In genomic region chr8:93011439-93011838, GRCm38 (mm10) we compare ENCODE assay signal across 8 mouse cellular contexts. TPM values are rescaled to one million over a fixed set of nuclear protein-coding genes. Genes with fewer than 3 reads are reported as not detected.
A peak's percentile ranks its signal among the peaks of the same experiment; 100 is the strongest.
DNase-seq lines count a peak whose midpoint lies in the region; ATAC-seq and TF ChIP-seq lines count a peak whose summit lies in the region.

No protein-coding gene starts in this region.

- intact Hi-C loops in heart, postnatal 14 days (cut with DNase I), result loop anchor here (1.0 to 5.0 kb wide), 3 partner anchors 83 to 486 kb away; no protein-coding TSS in a partner anchor

- H3K9me3 ChIP-seq in E14TG2a.4 (ENCODE audit: low read length), result no peaks in the 10 kb centered on the region
- no peaks in the 10 kb centered on the region for H3K9me3 ChIP-seq in forebrain, embryonic 11.5 days (ENCODE audit: control insufficient read depth, low read length)
- no peaks in the 10 kb centered on the region for H3K9me3 ChIP-seq in lung, embryonic 15.5 days

- H3K36me3 ChIP-seq in E14TG2a.4 (ENCODE audit: insufficient read depth, low read length), result no peaks in the 10 kb centered on the region
- no peaks in the 10 kb centered on the region for H3K36me3 ChIP-seq in forebrain, embryonic 11.5 days (ENCODE audit: control insufficient read depth, insufficient read depth, low read length)
- no peaks in the 10 kb centered on the region for H3K36me3 ChIP-seq in lung, embryonic 15.5 days

- ATAC-seq in forebrain, embryonic 11.5 days (replicated peaks; ENCODE audit: low FRiP score), result peak; percentile 76; the same call in 1 of the 2 replicates
- peak; percentile 67; the same call in 1 of the 2 replicates for ATAC-seq in lung, embryonic 15.5 days (ENCODE audit: borderline replicate concordance, extremely low read depth, low FRiP score, low TSS enrichment)

- H3K9ac ChIP-seq in forebrain, embryonic 11.5 days (ENCODE audit: low read length), result no peak overlapping the region
- no peak overlapping the region for H3K9ac ChIP-seq in lung, embryonic 15.5 days

- TF ChIP-seq POLR2A in brain, embryonic 14.5 days (IDR thresholded peaks at IDR 0.05; ENCODE audit: borderline replicate concordance, extremely low read depth, insufficient read depth, insufficient read length, poor library complexity, severe bottlenecking), result no peak

- no peaks in the 10 kb centered on the region for H3K4me1 ChIP-seq in E14TG2a.4 (replicated peaks; ENCODE audit: low read depth, low read length)
- no peaks in the 10 kb centered on the region for H3K4me1 ChIP-seq in forebrain, embryonic 11.5 days (replicated peaks; ENCODE audit: control insufficient read depth, insufficient read depth, low read length)
- no peaks in the 10 kb centered on the region for H3K4me1 ChIP-seq in lung, embryonic 15.5 days

- 14% methylated on average over 9 of the region's 9 CpGs for WGBS in forebrain, embryonic 11.5 days
- WGBS in lung, embryonic 15.5 days, result 6% methylated on average over 9 of the region's 9 CpGs

- H3K4me2 ChIP-seq in forebrain, embryonic 11.5 days (ENCODE audit: low read depth, low read length, severe bottlenecking), result no peak overlapping the region
- H3K4me2 ChIP-seq in lung, embryonic 15.5 days, result no peak overlapping the region

- H3K27ac ChIP-seq in forebrain, embryonic 11.5 days (ENCODE audit: low read depth, low read length), result no peak overlapping the region
- no peak overlapping the region for H3K27ac ChIP-seq in lung, embryonic 15.5 days

- TF ChIP-seq CTCF in E14TG2a.4 (conservative IDR thresholded peaks at IDR 0.05; ENCODE audit: low read length), result 0 out of 2 replicates have a peak, but pooled peaks have one; percentile 14
- TF ChIP-seq CTCF in brain, embryonic 14.5 days (IDR thresholded peaks at IDR 0.05; ENCODE audit: borderline replicate concordance, extremely low read depth, insufficient read depth, insufficient read length), result peak; percentile 96

- H3K4me3 ChIP-seq in E14TG2a.4 (replicated peaks; ENCODE audit: low read length), result no peak overlapping the region
- H3K4me3 ChIP-seq in forebrain, embryonic 11.5 days (ENCODE audit: low read depth, low read length), result no peak overlapping the region
- H3K4me3 ChIP-seq in lung, embryonic 15.5 days, result no peak overlapping the region

- no peaks in the 10 kb centered on the region for H3K27me3 ChIP-seq in E14TG2a.4 (ENCODE audit: insufficient read depth, low read length)
- no peaks in the 10 kb centered on the region for H3K27me3 ChIP-seq in forebrain, embryonic 11.5 days (ENCODE audit: control insufficient read depth, insufficient read depth, low read length)
- no peaks in the 10 kb centered on the region for H3K27me3 ChIP-seq in lung, embryonic 15.5 days

- peak; percentile 90 for DNase-seq in brain, embryonic 14.5 days (ENCODE audit: low read depth)
- DNase-seq in forebrain, embryonic 11.5 days (ENCODE audit: low spot score), result peak; percentile 92
- DNase-seq in heart, postnatal 14 days, result peak; percentile 83 to 91
- DNase-seq in layer of hippocampus, adult 11-12 months (ENCODE audit: low spot score), result peak; percentile 85
- peak; percentile 74 for DNase-seq in ovary, postnatal 10 days (ENCODE audit: low spot score)
- DNase-seq in thymus, postnatal 36 days, result peak; percentile 46 to 60

RNA-seq across cellular contexts. Expression of gene Ces1a, which starts 36.6 kb away (rescaled TPM):
- polyA plus RNA-seq in brain, embryonic 14.5 days (2012; rRNA removed), result not detected in 2 replicates
- polyA plus RNA-seq in forebrain, embryonic 11.5 days (2014; fragmentation: Nextera tagmentation; extraction: Ambion mirVana), result not detected in 2 replicates
- total RNA-seq in heart, postnatal 14 days (2021), result not detected
- not detected in 2 replicates for polyA plus RNA-seq in lung, embryonic 15.5 days (2015; fragmentation: Nextera tagmentation; extraction: Ambion mirVana)

RNA-seq across cellular contexts. Expression of gene Slc6a2, which starts 51.6 kb away (rescaled TPM):
- polyA plus RNA-seq in brain, embryonic 14.5 days (2012; rRNA removed), result 0.82 and 2.7 TPM in 2 replicates
- not detected in 2 replicates for polyA plus RNA-seq in forebrain, embryonic 11.5 days (2014; fragmentation: Nextera tagmentation; extraction: Ambion mirVana)
- total RNA-seq in heart, postnatal 14 days (2021), result under 1 TPM; 0.07 to 0.19 TPM
- 0.25 and 0.72 TPM in 2 replicates for polyA plus RNA-seq in lung, embryonic 15.5 days (2015; fragmentation: Nextera tagmentation; extraction: Ambion mirVana)
